Mouse (Mus musculus) lung, postnatal 0 days (tissue): ENCODE measurements around the gene Mafg. TPM values are rescaled to one million over a fixed set of nuclear protein-coding genes. Genes with fewer than 3 reads are reported as not detected.

ENCODE experiments used
- ATAC-seq: fragments of 200-750 bp; cut with Nextera tagmentation; 2 replicates; pipeline ENCODE4 v1.8.0; 2017; ENCODE audit warnings: moderate library complexity
- DNase-seq: peaks from one replicate; pipeline ENCODE4 v3.0.0-alpha.2; 2016; ENCODE audit warnings: low spot score
- H3K27ac ChIP-seq: fragments of 300-500 bp; sonication (generic); 2 replicates; pipeline ENCODE4 v1.5.1; 2014; ENCODE audit warnings: antibody characterized with exemption, mild to moderate bottlenecking, low read length, mixed read lengths
- H3K27me3 ChIP-seq: fragments of 300-500 bp; sonication (generic); replicated peaks from 2 replicates; pipeline ENCODE4 v1.6.1; 2014; ENCODE audit warnings: low read length, mixed read lengths; ENCODE audit not compliant: insufficient read depth
- H3K36me3 ChIP-seq: fragments of 300-500 bp; sonication (generic); 2 replicates; pipeline ENCODE4 v1.6.1; 2014; ENCODE audit warnings: low read length, mixed read lengths; ENCODE audit not compliant: insufficient read depth
- H3K4me1 ChIP-seq: fragments of 300-500 bp; sonication (generic); 2 replicates; pipeline ENCODE4 v1.6.1; 2014; ENCODE audit warnings: antibody characterized with exemption, low read depth, low read length, mixed read lengths; ENCODE audit not compliant: insufficient read depth
- H3K4me2 ChIP-seq: fragments of 300-500 bp; sonication (generic); replicated peaks from 2 replicates; pipeline ENCODE4 v1.6.1; 2014; ENCODE audit warnings: low read depth, mild to moderate bottlenecking, low read length, moderate library complexity, mixed read lengths
- H3K4me3 ChIP-seq: fragments of 300-500 bp; sonication (generic); 2 replicates; pipeline ENCODE4 v1.5.1; 2014; ENCODE audit warnings: low read depth, low read length
- H3K9ac ChIP-seq: fragments of 300-500 bp; sonication (generic); replicated peaks from 2 replicates; pipeline ENCODE4 v1.6.1; 2014; ENCODE audit warnings: low read depth, mild to moderate bottlenecking
- H3K9me3 ChIP-seq: fragments of 300-500 bp; sonication (generic); 2 replicates; pipeline ENCODE4 v1.6.1; 2016; ENCODE audit warnings: low read length, mixed read lengths
- CTCF ChIP-seq: IDR thresholded peaks from 2 replicates; pipeline ENCODE4 v1.5.1; 2016; ENCODE audit warnings: antibody characterized with exemption, mild to moderate bottlenecking
- EP300 ChIP-seq: IDR thresholded peaks from 2 replicates; pipeline ENCODE4 v1.6.1; 2016; ENCODE audit warnings: antibody characterized with exemption, mild to moderate bottlenecking, control low read depth
- WGBS: fragments of 180-500 bp; shearing (Covaris S2); extraction: QIAGEN DNeasy Blood & Tissue Kit; methylation state at CpG from one replicate; pipeline ENCODE4 v1.1.7; 2014; 5-methylcytosine and 5-hydroxymethylcytosine counted together
- polyA plus RNA-seq: library from polyadenylated mRNA; unstranded; fragments of >200 nt; fragmentation: Nextera tagmentation; extraction: Ambion mirVana; gene quantifications from 2 replicates; pipeline ENCODE4 v1.2.1, GENCODE M21; 2015

Mafg gene
- polyA plus RNA-seq, 1 experiment from 2014 or later, result 25.9 TPM

DNA sequence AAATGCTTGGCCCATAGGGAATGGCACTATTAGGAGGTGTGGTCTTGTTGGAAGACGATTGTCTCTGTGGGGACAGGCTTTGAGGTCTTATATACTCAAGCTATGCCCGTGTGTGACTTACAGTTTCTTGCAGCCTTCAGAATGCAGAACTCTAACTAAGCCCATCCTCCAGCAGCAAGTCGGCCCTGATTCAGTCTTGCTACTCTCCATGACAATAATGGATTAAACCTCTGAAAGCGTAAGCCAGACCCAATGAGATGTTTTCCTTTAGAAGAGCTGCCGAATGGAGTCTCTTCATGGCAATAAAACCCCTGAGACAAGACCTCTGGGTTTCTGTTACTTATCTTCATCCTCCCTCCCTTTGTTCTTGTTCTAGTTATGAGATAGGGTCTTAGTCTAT, 1.4 kb upstream of the Mafg start:
- Histone ChIP-seq H3K4me3 (no peak overlapping the region), H3K4me1 (peaks cover 17% of the 10 kb centered on the region), H3K9ac (no peak overlapping the region), H3K4me2 (no peak overlapping the region), H3K27me3 (no peaks in the 10 kb centered on the region), H3K27ac (no peak overlapping the region), H3K9me3 (no peaks in the 10 kb centered on the region), H3K36me3 (no peaks in the 10 kb centered on the region)
- TF ChIP-seq EP300, result no peak
- no peak for TF ChIP-seq CTCF
- WGBS, result 90% methylated on average over 5 of the region's 5 CpGs
- ATAC-seq (no peak), DNase-seq (no peak)

DNA sequence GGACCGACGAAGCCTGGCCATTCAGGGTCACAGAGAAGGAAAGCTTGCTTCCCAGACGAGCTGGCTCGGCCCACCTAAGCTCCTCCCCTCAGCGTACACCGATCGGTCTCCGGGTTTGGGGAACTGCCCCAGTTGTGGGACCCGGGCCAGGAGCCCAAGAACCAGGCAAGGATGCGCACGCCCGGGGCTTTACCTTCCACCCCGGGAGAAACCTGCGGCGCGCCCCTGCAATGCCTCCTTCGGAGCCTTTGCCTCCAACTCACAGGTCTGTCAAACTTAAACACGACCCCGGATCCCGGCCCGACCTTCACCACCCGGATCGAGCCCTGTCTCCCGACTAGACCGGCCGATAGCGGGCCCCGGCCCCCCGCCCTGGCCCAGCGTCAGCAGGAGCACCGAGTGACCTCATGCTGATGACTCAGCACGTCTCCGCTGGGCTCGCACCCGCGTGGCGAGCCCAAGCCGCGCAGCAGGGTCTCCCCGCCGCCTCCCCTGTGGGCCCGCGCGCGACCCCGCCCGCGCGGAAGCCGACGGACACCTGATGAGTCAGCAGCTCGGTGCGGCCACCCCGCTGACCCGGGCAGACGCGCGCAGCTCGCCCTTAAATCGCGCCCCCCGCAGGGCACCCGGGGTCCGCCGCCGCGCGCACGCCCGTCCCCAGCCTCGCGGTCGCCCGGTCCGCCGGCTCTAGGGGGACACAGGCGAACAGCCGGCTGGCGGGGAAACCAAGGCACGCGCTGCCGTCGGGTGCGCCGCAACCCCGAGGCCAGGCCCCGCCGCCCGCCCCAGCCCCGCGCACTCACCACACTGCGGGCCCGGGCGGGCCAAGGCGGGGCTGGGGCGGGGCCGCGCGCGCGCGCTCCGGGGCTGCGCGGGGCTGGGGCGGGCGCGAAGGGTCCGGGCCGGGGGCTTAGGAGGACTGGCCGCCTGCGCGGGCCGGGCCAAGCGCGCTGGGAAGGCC, 561 bp downstream of the Mafg start:
- Histone ChIP-seq H3K27me3 (no peaks in the 10 kb centered on the region), H3K9me3 (no peaks in the 10 kb centered on the region), H3K9ac (peak overlapping the region; percentile 90), H3K27ac (peak overlapping the region; percentile 92), H3K36me3 (no peaks in the 10 kb centered on the region), H3K4me3 (peak overlapping the region; percentile 92), H3K4me2 (peak overlapping the region; percentile 87), H3K4me1 (peaks cover 19% of the 10 kb centered on the region)
- ATAC-seq (peak; percentile 73), DNase-seq (peak; percentile 81)
- WGBS, result 1% methylated on average over 75 of the region's 116 CpGs
- TF ChIP-seq CTCF (no peak), EP300 (no peak)

DNA sequence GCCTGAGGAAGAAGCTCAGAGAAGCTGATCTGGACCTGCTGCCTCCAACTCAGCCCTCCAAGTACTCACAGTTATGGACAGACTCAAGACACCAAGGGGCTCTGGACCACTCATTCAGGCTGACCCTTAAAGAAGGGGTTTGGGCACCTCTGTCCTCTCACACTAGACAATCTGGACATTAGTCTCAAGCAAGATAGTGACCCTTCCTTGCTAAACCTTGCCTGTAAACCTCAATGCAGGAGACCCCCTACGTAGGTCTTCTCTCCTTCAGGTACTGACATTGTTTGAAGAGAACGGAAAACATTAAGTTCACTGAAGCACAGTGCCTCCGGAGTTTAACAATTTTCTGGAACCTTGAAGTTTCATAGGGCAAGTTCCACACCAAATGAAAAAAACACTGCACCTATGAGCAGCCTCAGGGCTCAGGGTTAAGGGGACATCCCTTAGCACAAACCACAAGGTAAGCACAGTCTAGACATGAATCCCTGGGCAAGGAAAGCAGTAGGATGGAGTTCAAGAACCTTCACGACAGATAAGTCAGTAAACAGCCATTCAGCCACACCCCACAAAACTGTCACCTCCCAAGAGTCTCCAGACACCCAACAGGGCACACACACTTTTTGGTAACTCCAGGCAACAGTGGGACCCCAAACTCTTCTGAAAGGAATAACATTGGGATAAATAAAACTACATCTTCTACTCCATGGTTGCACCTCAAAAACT, 1.5 kb downstream of the Mafg start:
- Histone ChIP-seq H3K36me3 (no peaks in the 10 kb centered on the region), H3K9ac (peak overlapping the region; percentile 90), H3K4me2 (peak overlapping the region; percentile 87), H3K27me3 (no peaks in the 10 kb centered on the region), H3K9me3 (no peaks in the 10 kb centered on the region), H3K4me3 (peak overlapping the region; percentile 92), H3K4me1 (peaks cover 19% of the 10 kb centered on the region), H3K27ac (peak overlapping the region; percentile 92)
- DNase-seq (no peak), ATAC-seq (no peak)
- 40% methylated on average over 4 of the region's 4 CpGs for WGBS
- TF ChIP-seq EP300 (no peak), CTCF (no peak)

- H3K4me3 ChIP-seq, result no peak overlapping the region
- H3K36me3 ChIP-seq, result no peaks in the 10 kb centered on the region
- DNase-seq (no peak), ATAC-seq (no peak)
- H3K27me3 ChIP-seq, result no peaks in the 10 kb centered on the region
- H3K4me2 ChIP-seq, result peak overlapping the region; percentile 87
- 28% methylated on average over 7 of the region's 7 CpGs for WGBS
- peaks cover 19% of the 10 kb centered on the region for H3K4me1 ChIP-seq
- no peaks in the 10 kb centered on the region for H3K9me3 ChIP-seq
- H3K9ac ChIP-seq, result no peak overlapping the region
- peak overlapping the region; percentile 70 for H3K27ac ChIP-seq
- TF ChIP-seq EP300, result no peak
- no peak for TF ChIP-seq CTCF
Observed at GRCm38 (mm10) chr11:120630881-120631725, 2.3 kb downstream of the Mafg start.

GRCm38 (mm10) chr11:120630401-120630871, 3.0 kb downstream of the Mafg start:
- DNase-seq, result peak; percentile 83
- WGBS, result 39% methylated on average over 5 of the region's 5 CpGs
- H3K9me3 ChIP-seq, result no peaks in the 10 kb centered on the region
- peak; percentile 10 for ATAC-seq
- no peaks in the 10 kb centered on the region for H3K36me3 ChIP-seq
- H3K9ac ChIP-seq, result peak overlapping the region; percentile 32
- TF ChIP-seq CTCF (no peak), EP300 (peak; percentile 28; the same call in 1 of the 2 replicates)
- H3K27ac ChIP-seq, result peak overlapping the region; percentile 70
- no peak overlapping the region for H3K4me3 ChIP-seq
- peaks cover 19% of the 10 kb centered on the region for H3K4me1 ChIP-seq
- peak overlapping the region; percentile 34 for H3K4me2 ChIP-seq
- no peaks in the 10 kb centered on the region for H3K27me3 ChIP-seq
